Mouse (Mus musculus) limb, embryonic 14.5 days (tissue): Measurements from ENCODE around the gene Tgfb2. TPM values are rescaled to one million over a fixed set of nuclear protein-coding genes. Genes with fewer than 3 reads are reported as not detected.

ENCODE experiments used
- ATAC-seq: fragments of 200-750 bp; cut with Nextera tagmentation; 2 replicates; pipeline ENCODE4 v1.8.0; 2017; ENCODE audit warnings: low read depth, moderate number of reproducible peaks, moderate TSS enrichment; ENCODE audit not compliant: low FRiP score
- DNase-seq: peaks from one replicate; pipeline ENCODE4 v3.0.0-alpha.2; 2015; ENCODE audit warnings: low spot score
- H3K27ac ChIP-seq: fragments of 300-500 bp; sonication (generic); replicated peaks from 2 replicates; pipeline ENCODE4 v1.5.1; 2014; ENCODE audit warnings: low read depth, mild to moderate bottlenecking, low read length, moderate library complexity, mixed read lengths
- H3K27me3 ChIP-seq: fragments of 300-500 bp; sonication (generic); 2 replicates; pipeline ENCODE4 v1.6.1; 2014; ENCODE audit warnings: low read length, mixed read lengths; ENCODE audit not compliant: control insufficient read depth, insufficient read depth
- H3K36me3 ChIP-seq: fragments of 300-500 bp; sonication (generic); 2 replicates; pipeline ENCODE4 v1.6.1; 2014; ENCODE audit warnings: mild to moderate bottlenecking, low read length, moderate library complexity, mixed read lengths; ENCODE audit not compliant: control insufficient read depth, insufficient read depth
- H3K4me1 ChIP-seq: fragments of 300-500 bp; sonication (generic); 2 replicates; pipeline ENCODE4 v1.6.1; 2014; ENCODE audit warnings: antibody characterized with exemption, low read length, mixed read lengths; ENCODE audit not compliant: control insufficient read depth, insufficient read depth
- H3K4me2 ChIP-seq: fragments of 300-500 bp; sonication (generic); replicated peaks from 2 replicates; pipeline ENCODE4 v1.6.1; 2014; ENCODE audit warnings: low read depth, mild to moderate bottlenecking, low read length, moderate library complexity; ENCODE audit not compliant: severe bottlenecking
- H3K4me3 ChIP-seq: fragments of 300-500 bp; sonication (generic); replicated peaks from 2 replicates; pipeline ENCODE4 v1.5.1; 2014; ENCODE audit warnings: low read length
- H3K9ac ChIP-seq: fragments of 300-500 bp; sonication (generic); 2 replicates; pipeline ENCODE4 v1.6.1; 2014; ENCODE audit warnings: mild to moderate bottlenecking, low read depth, low read length, moderate library complexity; ENCODE audit not compliant: severe bottlenecking
- H3K9me3 ChIP-seq: fragments of 300-500 bp; sonication (generic); 2 replicates; pipeline ENCODE4 v1.6.1; 2016; ENCODE audit warnings: low read length; ENCODE audit not compliant: control insufficient read depth
- POLR2A ChIP-seq: fragments of 200-500 bp; IDR thresholded peaks from 2 replicates; pipeline ENCODE4 v1.8.0; 2012; ENCODE audit warnings: inconsistent platforms, mild to moderate bottlenecking, moderate library complexity, borderline replicate concordance; ENCODE audit not compliant: insufficient read depth, insufficient read length; ENCODE audit errors: extremely low read depth
- WGBS: fragments of 180-500 bp; shearing (Covaris S2); extraction: QIAGEN DNeasy Blood & Tissue Kit; methylation state at CpG from one replicate; pipeline ENCODE4 v1.1.7; 2014; 5-methylcytosine and 5-hydroxymethylcytosine counted together
- polyA plus RNA-seq, 2 experiments: library from polyadenylated mRNA; depleted of rRNA in 1 of 2; stranded (reverse) in 1 of 2; unstranded in 1 of 2; fragments of >200 nt; fragmentation: Nextera tagmentation in 1 of 2; extraction: Ambion mirVana in 1 of 2; gene quantifications; 2 replicates each; pipeline versions ENCODE4 v1.2.1 to v1.2.3; 2012 to 2014

Tgfb2 gene
- polyA plus RNA-seq, 2 experiments, result 25.3 to 73.5 TPM

GRCm38 (mm10) chr1:186661206-186661921 lies 44.4 kb downstream of the Tgfb2 start:
- peaks cover 10% of the 10 kb centered on the region for H3K4me1 ChIP-seq
- no peak overlapping the region for H3K27ac ChIP-seq
- H3K9ac ChIP-seq, result no peak overlapping the region
- DNase-seq, result no peak
- H3K9me3 ChIP-seq, result no peaks in the 10 kb centered on the region
- H3K4me2 ChIP-seq, result no peak overlapping the region
- H3K4me3 ChIP-seq, result no peak overlapping the region
- ATAC-seq, result no peak
- no peaks in the 10 kb centered on the region for H3K27me3 ChIP-seq
- H3K36me3 ChIP-seq, result peaks cover 4% of the 10 kb centered on the region; the same call in 1 of the 2 replicates
- WGBS, result 79% methylated on average over 15 of the region's 15 CpGs
- no peak for TF ChIP-seq POLR2A

DNA sequence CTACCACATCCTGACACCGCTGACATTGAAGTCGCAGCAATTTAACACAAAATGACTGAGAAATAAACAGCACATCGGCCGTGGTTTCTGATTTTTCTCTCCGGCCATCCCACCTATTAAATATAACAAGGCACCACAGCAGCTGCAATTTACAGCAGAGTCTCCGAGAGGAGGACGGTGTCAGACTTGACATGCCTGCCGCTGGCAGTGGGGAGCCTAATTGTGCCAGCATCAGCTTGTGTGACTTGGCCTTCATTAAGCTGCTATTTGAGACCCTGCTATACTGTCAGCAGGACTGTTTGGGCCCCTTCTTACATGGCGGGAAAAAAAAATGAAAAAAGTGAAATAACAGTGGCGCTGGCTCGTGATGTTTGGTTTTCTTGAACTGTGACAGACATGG lies 47.0 kb downstream of the Tgfb2 start:
- Histone ChIP-seq H3K27me3 (no peaks in the 10 kb centered on the region), H3K4me3 (no peak overlapping the region), H3K9me3 (no peaks in the 10 kb centered on the region), H3K27ac (no peak overlapping the region), H3K9ac (no peak overlapping the region), H3K36me3 (no peaks in the 10 kb centered on the region), H3K4me2 (no peak overlapping the region), H3K4me1 (peaks cover 10% of the 10 kb centered on the region)
- DNase-seq, result no peak
- 40% methylated on average over 11 of the region's 11 CpGs for WGBS
- no peak for TF ChIP-seq POLR2A
- ATAC-seq, result no peak

DNA sequence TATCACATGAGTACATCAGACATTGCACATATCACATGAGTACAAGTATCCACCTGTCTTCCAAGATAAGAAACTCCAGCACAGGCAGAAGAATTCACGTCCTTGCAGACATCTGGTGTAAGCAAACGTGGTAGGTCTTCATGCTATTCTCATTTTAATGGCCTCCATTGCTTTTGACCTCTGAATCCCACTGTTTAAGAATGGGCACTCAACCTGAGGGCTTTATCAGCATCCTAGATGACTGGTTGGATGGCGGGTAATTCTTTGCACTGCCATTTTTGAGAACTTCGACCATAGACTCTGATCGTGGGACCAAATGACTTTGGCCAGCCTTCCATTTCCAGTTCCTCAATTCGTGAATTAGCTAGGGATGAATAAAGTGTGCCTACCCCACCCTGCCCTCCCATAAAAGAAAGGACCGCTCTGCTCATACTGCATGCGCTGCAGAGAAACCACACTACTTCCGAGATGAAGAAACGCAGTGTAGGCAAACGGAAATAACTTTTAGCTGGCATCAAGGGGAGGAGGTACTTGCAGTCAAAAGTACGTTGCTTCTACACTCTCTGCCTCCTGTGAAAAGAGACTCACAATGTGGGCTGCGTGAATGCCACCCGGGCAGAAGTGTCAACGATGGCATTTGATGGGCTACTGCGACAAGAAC lies 48.1 kb downstream of the Tgfb2 start:
- 89% methylated on average over 16 of the region's 16 CpGs for WGBS
- DNase-seq (no peak), ATAC-seq (no peak)
- TF ChIP-seq POLR2A, result no peak
- H3K4me2 ChIP-seq, result no peak overlapping the region
- no peaks in the 10 kb centered on the region for H3K9me3 ChIP-seq
- peaks cover 18% of the 10 kb centered on the region for H3K4me1 ChIP-seq
- H3K9ac ChIP-seq, result no peak overlapping the region
- no peak overlapping the region for H3K4me3 ChIP-seq
- H3K27ac ChIP-seq, result no peak overlapping the region
- no peaks in the 10 kb centered on the region for H3K36me3 ChIP-seq
- no peaks in the 10 kb centered on the region for H3K27me3 ChIP-seq

- no peak for TF ChIP-seq POLR2A
- ATAC-seq (no peak), DNase-seq (no peak)
- Histone ChIP-seq H3K36me3 (no peaks in the 10 kb centered on the region), H3K9ac (no peak overlapping the region), H3K9me3 (no peaks in the 10 kb centered on the region), H3K4me2 (no peak overlapping the region), H3K27ac (no peak overlapping the region), H3K27me3 (no peaks in the 10 kb centered on the region), H3K4me1 (peaks cover 18% of the 10 kb centered on the region), H3K4me3 (no peak overlapping the region)
- 72% methylated on average over 5 of the region's 5 CpGs for WGBS
Observed at GRCm38 (mm10) chr1:186656732-186657329, 49.0 kb downstream of the Tgfb2 start.

GRCm38 (mm10) chr1:186656201-186656600 lies 49.6 kb downstream of the Tgfb2 start:
- no peaks in the 10 kb centered on the region for H3K9me3 ChIP-seq
- no peak for ATAC-seq
- no peaks in the 10 kb centered on the region for H3K36me3 ChIP-seq
- no peaks in the 10 kb centered on the region for H3K27me3 ChIP-seq
- TF ChIP-seq POLR2A, result no peak
- DNase-seq, result no peak
- no peak overlapping the region for H3K9ac ChIP-seq
- WGBS, result 47% methylated on average over 1 of the region's 1 CpGs
- H3K4me2 ChIP-seq, result no peak overlapping the region
- H3K4me3 ChIP-seq, result no peak overlapping the region
- no peak overlapping the region for H3K27ac ChIP-seq
- peaks cover 18% of the 10 kb centered on the region for H3K4me1 ChIP-seq
